Mouse (Mus musculus) ES-E14 (cell line): Measurements from ENCODE around the gene Phtf1.

Source experiments
- CHD2 ChIP-seq: IDR thresholded peaks from 2 replicates; pipeline ENCODE4 v1.6.1; 2014; ENCODE audit warnings: mild to moderate bottlenecking, low read depth, low read length, inconsistent platforms
- HCFC1 ChIP-seq: IDR thresholded peaks from 2 replicates; pipeline ENCODE4 v1.6.1; 2012; ENCODE audit warnings: low read length, inconsistent platforms, borderline replicate concordance; ENCODE audit not compliant: insufficient read depth
- MAFK ChIP-seq: IDR thresholded peaks from 2 replicates; pipeline ENCODE4 v1.6.1; 2014; ENCODE audit warnings: mild to moderate bottlenecking, low read depth, low read length, inconsistent platforms; ENCODE audit not compliant: insufficient read depth
- ZC3H11A ChIP-seq: IDR thresholded peaks from 2 replicates; pipeline ENCODE4 v1.6.1; 2012; ENCODE audit warnings: low read depth, mild to moderate bottlenecking, inconsistent platforms, low read length, borderline replicate concordance
- ZNF384 ChIP-seq: IDR thresholded peaks from 2 replicates; pipeline ENCODE4 v1.6.1; 2012; ENCODE audit warnings: low read depth, low read length, inconsistent platforms

- TF ChIP-seq CHD2 (no peak), HCFC1 (no peak), ZNF384 (no peak), ZC3H11A (no peak), MAFK (no peak)
Observed at GRCm38 (mm10) chr3:104032747-104033146, 64.8 kb downstream of the Phtf1 start.
